Mouse (Mus musculus) lung, postnatal 14 days (tissue): ENCODE measurements at regions not wholly inside any gene's neighbourhood (a gene's known extent, or its start where the extent isn't known, plus 50 kb on each side); places are given as distances from the start of the nearest gene placed in this dataset.

Experiments used
- DNase-seq: peaks from one replicate; pipeline ENCODE4 v3.0.0; 2021

DNA sequence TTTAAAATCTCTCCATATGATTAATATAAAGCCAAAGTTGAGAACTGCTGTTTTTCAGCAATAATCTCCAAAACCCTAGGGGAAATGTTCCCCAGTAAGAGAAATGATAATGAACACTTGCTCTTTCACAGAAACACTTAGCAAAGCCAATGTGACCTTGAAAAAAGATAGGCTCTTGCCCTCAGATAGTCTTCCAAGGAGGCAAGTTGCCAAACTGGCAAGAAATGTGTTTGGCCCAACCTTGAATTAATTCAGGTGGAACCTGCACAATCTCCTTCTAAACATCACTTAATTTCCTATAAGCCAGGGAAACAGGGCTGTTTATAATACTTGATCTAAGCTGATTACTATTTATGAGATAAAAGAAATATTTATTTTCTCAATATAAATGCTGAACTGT lies 244.0 kb upstream of the Gnaz start:
- DNase-seq, result no peak

DNA sequence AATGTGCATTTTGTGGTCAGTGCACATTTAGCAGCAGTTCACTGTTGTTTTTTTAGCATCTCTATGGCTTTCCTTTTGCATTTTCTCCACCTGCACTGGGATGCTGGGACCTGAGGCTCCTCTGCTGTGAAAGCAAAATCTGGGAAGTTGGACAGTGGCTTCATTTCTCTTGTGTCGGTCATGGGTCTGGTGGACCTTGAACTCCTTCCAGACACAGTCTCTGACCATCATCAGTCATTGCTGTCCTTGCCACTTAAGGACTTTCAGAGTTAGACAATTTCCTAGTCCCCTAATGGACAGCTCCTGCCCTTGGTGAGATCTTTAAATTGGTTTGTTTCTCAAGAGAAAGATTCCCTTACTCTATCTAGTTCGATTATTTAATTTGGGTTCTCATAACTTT lies 217.5 kb upstream of the Gnaz start:
- no peak for DNase-seq

DNA sequence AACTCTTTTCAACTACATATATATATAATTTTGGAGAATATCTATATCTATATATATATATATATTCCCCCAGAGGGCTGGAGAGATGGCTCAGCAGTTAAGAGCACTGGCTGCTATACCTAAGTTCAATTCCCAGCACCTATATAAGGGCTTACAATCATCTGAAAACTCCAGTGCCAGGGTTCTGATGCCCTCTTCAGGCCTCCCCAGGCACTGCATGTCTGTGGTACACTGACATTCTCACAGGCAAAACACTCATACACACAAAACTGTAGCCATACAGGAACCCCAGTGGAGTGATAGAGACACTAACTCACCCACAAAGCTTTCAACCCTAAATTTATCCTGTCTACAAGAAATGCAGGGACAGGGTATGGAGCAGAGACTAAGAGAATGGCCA lies 216.1 kb upstream of the Gnaz start:
- no peak for DNase-seq

DNA sequence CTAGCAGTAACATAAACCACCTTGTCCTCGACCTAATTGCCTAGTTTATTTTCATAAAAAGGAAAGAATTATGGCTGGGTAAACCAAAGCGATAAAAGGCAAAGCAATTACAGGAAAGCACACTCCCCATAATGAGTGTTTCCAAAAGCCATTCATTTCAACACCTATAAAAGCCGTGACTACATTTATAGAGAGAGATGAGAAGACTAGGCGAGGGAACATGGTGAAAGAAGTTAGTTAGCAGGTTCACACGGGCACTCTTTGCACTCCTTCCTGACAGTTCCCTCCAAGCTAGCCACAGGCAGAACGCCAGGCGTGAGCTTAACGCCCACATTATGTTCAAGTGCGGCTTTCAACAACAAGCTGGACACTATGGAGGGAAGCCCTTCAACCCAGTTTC lies 206.2 kb upstream of the Gnaz start:
- no peak for DNase-seq

DNA sequence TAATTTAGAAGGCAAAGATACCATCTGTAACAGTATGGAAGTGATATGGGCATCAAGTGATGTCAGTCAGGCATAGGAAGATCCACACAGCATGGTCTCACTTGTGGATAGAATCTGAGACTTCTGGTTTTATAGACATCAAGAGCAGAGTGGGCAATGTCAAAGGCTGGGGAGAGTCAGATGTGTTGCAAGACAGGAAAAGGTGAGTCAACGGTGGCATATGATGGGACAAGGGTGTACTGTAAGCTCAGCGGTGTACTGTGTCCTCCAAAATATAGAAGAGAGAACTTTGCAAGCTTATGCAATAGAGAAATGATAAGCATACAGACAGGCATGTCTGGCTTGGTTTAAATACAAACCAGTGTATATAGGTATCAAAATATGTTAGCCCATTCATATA lies 177.7 kb upstream of the Gnaz start:
- DNase-seq, result no peak

DNA sequence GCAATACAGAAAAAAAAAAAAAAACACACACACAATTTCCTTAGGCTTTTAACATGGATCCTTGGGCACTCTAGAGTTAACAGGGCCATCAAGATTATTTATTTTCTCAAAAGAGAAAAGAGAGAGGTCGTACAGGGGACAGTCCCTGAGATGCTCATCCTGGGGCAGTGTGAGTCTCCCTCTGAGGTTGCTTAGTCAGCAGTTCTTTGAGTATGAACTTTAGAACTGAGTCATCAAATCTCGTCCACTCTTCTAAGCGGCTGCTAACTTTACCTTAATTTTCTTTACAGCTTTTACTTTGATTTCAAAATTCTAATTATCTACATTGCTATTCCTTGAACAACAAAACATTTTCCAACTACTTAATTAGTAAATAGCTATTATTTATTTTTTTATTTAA lies 177.0 kb upstream of the Gnaz start:
- DNase-seq, result no peak

DNA sequence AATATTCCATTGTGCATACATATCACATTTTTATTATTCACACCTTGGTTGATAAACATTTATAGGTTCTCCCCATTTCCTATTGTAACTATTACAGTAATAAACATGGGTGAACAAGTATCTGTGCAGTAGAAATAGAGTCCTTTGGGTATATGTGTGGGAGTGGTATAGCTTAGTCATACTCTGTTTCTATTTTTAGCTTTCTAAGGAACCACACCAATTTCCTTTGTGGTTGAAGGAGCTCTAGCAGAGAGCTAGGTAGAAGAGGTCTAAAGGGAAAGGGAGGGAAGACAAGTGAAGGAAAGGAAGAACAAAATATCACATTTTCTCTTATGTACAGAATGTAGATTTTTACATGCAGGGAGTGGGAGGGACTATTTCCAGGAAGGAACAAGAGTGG lies 143.6 kb upstream of the Gnaz start:
- DNase-seq, result no peak

DNA sequence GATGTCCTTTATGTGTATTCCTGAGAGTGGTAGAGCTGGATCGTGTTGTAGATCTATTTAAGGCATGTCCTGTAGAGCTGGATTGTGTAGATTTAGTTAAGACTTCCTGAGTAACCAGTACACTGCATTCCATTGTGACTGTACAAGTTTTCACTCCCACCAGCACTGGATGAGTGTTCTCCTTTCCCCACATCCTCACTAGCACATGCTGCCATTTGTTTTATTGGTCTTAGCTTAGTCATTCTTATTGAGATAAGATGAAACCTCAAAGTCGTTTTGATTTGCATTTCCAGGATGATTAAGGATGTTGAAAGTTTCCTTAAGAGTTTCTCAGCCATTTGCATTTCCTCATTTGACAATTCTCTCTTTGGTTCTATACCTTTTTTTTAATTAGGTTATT lies 132.6 kb upstream of the Gnaz start:
- no peak for DNase-seq

DNA sequence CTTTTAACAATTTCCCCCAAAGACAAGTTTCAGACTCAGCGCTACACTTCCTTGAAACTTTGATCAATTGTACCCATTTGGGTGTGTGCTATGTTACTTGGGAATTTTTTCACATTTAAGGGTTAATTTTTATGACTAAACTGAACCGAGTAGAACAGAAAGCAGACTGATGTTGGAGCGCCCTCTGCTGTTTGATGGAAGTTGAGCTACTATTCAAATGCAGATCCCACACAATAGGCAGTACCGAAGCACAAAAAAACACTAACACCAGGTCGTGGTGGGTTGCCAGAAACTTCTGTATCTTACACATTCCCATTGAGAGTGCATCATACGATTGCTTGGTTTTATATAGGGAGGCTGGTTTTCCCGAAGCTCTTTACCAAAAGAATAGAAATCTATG lies 118.6 kb upstream of the Gnaz start:
- peak; percentile 62 for DNase-seq

DNA sequence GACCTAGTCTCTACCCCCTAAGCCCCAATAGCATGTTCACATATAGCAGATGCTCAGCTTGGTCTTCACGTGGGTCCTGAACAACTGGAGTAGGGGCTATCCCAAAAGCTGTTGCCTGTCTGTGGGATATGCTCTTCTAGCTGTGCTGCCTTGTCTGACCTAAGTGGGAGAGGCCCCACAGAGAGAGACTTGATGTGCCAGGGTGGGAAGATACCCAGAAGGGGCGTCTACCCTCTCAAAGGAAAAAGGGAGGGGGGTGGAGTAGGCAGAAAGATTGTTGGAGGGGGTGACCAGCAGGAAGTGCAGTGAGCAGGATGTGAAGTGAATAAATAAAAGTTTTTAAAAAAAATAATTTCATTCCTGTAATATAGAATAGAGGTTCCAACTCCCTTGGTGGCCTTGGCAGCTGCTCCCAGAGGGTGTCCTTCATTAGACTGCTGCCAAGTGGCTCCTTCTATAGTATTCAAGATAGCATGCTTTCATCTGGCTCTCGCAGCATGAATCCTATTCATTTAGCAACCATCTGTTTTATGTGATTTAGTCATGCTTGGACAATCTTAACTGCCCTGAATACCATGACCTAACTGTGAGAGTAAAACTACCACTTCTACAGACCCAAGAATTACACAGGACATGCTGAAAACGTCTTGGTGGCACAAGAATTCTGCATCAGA lies 111.8 kb upstream of the Gnaz start:
- DNase-seq, result no peak
